Mouse (Mus musculus) hindbrain, embryonic 10.5 days (tissue): ENCODE data around the gene Ifnb1. TPM values are rescaled to one million over a fixed set of nuclear protein-coding genes. Genes with fewer than 3 reads are reported as not detected.

Source experiments
- DNase-seq: peaks from one replicate; pipeline ENCODE4 v3.0.0-alpha.2; 2017; ENCODE audit warnings: low spot score
- H3K27ac ChIP-seq: fragments of 300-500 bp; sonication (generic); 2 replicates; pipeline ENCODE4 v1.5.1; 2016; ENCODE audit warnings: mild to moderate bottlenecking, moderate library complexity
- H3K27me3 ChIP-seq: fragments of 300-500 bp; sonication (generic); 2 replicates; pipeline ENCODE4 v1.6.1; 2016; ENCODE audit warnings: mild to moderate bottlenecking; ENCODE audit not compliant: poor library complexity, insufficient read depth, severe bottlenecking
- H3K36me3 ChIP-seq: fragments of 300-500 bp; sonication (generic); 2 replicates; pipeline ENCODE4 v1.6.1; 2016; ENCODE audit warnings: mild to moderate bottlenecking, moderate library complexity
- H3K4me1 ChIP-seq: fragments of 300-500 bp; sonication (generic); replicated peaks from 2 replicates; pipeline ENCODE4 v1.6.1; 2016; ENCODE audit warnings: mild to moderate bottlenecking
- H3K4me3 ChIP-seq: fragments of 300-500 bp; sonication (generic); 2 replicates; pipeline ENCODE4 v1.5.1; 2016; ENCODE audit warnings: mild to moderate bottlenecking, moderate library complexity
- H3K9me3 ChIP-seq: fragments of 300-500 bp; sonication (generic); 2 replicates; pipeline ENCODE4 v1.6.1; 2016; ENCODE audit warnings: mild to moderate bottlenecking, moderate library complexity
- WGBS: fragments of 180-500 bp; shearing (Covaris S2); methylation state at CpG from one replicate; pipeline ENCODE4 v1.1.7; 2016; 5-methylcytosine and 5-hydroxymethylcytosine counted together
- polyA plus RNA-seq: library from polyadenylated mRNA; unstranded; fragments of >200 nt; fragmentation: Nextera tagmentation; extraction: Ambion mirVana; gene quantifications from 2 replicates; pipeline ENCODE4 v1.2.1, GENCODE M21; 2016

The Ifnb1 gene
- polyA plus RNA-seq, 1 experiment from 2014 or later = not detected

DNA sequence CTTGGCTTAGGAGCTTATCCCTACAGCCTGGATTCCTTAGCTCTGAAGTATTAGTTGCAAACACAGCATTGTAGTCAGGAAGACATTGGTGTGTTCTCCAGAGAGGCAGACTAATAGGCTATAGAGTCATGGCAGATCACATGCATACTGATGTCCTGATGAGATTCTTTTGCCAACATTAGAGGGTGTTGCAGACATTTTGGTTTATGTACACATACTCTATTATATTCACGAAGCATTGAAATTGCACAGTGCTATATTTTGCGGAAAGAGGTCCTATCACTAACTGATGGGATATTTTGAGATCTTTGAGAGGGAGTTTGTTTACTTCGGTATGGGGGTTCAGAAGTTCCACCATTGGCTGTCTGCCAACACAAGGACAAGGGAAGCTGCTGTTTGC, 34.5 kb downstream of the Ifnb1 start:
- H3K9me3 ChIP-seq = no peaks in the 10 kb centered on the region
- no peaks in the 10 kb centered on the region for H3K4me1 ChIP-seq
- no peak overlapping the region for H3K27ac ChIP-seq
- no peak for DNase-seq
- H3K36me3 ChIP-seq = no peaks in the 10 kb centered on the region
- no peaks in the 10 kb centered on the region for H3K27me3 ChIP-seq
- 90% methylated on average over 3 of the region's 3 CpGs for WGBS
- H3K4me3 ChIP-seq = no peak overlapping the region

DNA sequence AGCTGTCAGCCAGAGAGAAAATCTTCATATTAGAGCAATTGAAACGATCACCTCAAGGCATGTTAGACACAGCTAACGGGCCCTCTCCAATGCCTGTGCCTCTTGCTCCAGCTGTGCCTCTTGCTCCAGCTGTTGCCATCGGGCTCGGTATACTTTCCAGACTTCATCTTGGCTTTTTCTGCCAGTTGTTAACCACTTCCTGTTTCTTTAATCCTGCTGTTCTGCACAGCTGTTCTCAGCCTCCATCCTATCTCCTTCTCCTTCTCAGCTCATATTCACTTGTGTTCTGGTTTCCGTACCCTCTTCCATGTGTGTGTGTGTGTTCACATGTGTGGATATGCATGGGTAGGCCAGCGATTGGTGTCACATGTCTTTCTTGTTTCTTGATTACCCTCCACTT, 42.4 kb downstream of the Ifnb1 start:
- no peak overlapping the region for H3K4me3 ChIP-seq
- H3K27me3 ChIP-seq = no peaks in the 10 kb centered on the region
- H3K36me3 ChIP-seq = no peaks in the 10 kb centered on the region
- 78% methylated on average over 6 of the region's 6 CpGs for WGBS
- no peak overlapping the region for H3K27ac ChIP-seq
- H3K9me3 ChIP-seq = no peaks in the 10 kb centered on the region
- H3K4me1 ChIP-seq = no peaks in the 10 kb centered on the region
- DNase-seq = peak; percentile 3

- Histone ChIP-seq H3K4me1 (no peaks in the 10 kb centered on the region), H3K27ac (no peak overlapping the region), H3K4me3 (no peak overlapping the region), H3K27me3 (no peaks in the 10 kb centered on the region), H3K36me3 (no peaks in the 10 kb centered on the region), H3K9me3 (no peaks in the 10 kb centered on the region)
- WGBS = 94% methylated on average over 9 of the region's 9 CpGs
- DNase-seq = no peak
Observed at GRCm38 (mm10) chr4:88478809-88479186, 43.8 kb downstream of the Ifnb1 start.

- no peaks in the 10 kb centered on the region for H3K36me3 ChIP-seq
- DNase-seq = no peak
- H3K4me3 ChIP-seq = no peak overlapping the region
- H3K27ac ChIP-seq = no peak overlapping the region
- H3K9me3 ChIP-seq = no peaks in the 10 kb centered on the region
- no peaks in the 10 kb centered on the region for H3K27me3 ChIP-seq
- H3K4me1 ChIP-seq = peaks cover 3% of the 10 kb centered on the region; the same call in 1 of the 2 replicates
- WGBS = 83% methylated on average over 4 of the region's 4 CpGs
Observed at GRCm38 (mm10) chr4:88478177-88478808, 44.3 kb downstream of the Ifnb1 start.

DNA sequence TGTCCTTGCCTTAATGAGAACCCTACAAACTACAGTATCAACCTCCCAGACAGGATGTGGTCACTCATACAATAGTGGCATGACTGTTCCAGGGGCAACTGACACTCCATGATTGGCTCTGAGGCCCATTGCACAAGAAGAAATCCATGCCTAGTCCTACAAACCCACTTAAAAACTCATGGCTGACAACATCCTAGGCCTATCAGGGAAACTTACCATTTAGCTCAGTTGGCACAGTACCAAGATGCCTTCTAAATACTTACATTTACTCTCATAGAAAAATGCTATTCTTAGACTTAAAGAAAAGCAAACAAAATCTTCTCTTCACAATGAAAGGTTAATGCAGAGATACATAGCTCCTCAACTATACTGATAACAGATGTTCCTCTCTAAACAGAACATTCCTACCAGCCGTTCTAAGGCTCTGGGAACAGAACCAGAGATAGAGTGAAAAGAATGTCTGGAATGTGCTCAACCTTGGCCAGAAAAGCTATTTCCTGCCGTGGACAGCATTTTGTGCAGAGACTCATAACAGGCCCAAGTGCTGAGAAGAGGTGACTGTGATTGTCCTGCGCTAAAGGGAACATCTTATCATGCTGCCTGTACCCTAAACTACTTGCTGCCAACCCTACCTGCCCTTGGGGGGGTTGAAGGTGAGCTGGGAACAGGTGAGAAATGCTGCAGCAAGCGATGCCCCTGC, 45.9 kb downstream of the Ifnb1 start:
- DNase-seq = no peak
- peaks cover 11% of the 10 kb centered on the region for H3K4me1 ChIP-seq
- H3K36me3 ChIP-seq = no peaks in the 10 kb centered on the region
- H3K4me3 ChIP-seq = no peak overlapping the region
- H3K27ac ChIP-seq = no peak overlapping the region
- no peaks in the 10 kb centered on the region for H3K27me3 ChIP-seq
- 74% methylated on average over 4 of the region's 4 CpGs for WGBS
- H3K9me3 ChIP-seq = no peaks in the 10 kb centered on the region

DNA sequence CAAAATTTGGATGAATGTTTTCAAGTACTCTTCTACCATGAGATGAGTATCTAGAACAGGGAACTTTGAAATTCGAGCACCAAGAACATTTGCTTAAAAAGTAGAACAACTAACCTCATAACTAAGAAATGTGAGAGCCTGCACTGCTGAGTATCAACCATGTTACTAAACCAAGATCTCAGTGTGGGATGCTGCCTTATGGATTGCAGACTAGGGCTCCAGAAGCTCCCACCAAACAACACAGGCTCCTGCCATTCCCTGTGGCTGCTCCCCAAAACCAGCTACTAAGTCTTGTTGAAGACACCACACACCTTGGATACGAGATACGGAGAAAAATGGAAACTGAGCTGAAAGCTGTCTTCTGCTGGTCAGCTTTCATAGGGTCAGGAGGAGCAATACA, 46.5 kb downstream of the Ifnb1 start:
- Histone ChIP-seq H3K36me3 (no peaks in the 10 kb centered on the region), H3K27ac (no peak overlapping the region), H3K4me3 (no peak overlapping the region), H3K9me3 (no peaks in the 10 kb centered on the region), H3K27me3 (no peaks in the 10 kb centered on the region), H3K4me1 (peaks cover 11% of the 10 kb centered on the region)
- 89% methylated on average over 3 of the region's 3 CpGs for WGBS
- DNase-seq = no peak

Other genes starting within 250 kb of the Ifnb1 start
- gene Hacd4, start 83.8 kb downstream of the Ifnb1 start, polyA plus RNA-seq = 3.1 and 4.6 TPM in 2 replicates
- gene Ifna15, start 35.5 kb upstream of the Ifnb1 start, polyA plus RNA-seq = not detected in 2 replicates
- not detected in 2 replicates for gene Ifna14, start 49.0 kb upstream of the Ifnb1 start, polyA plus RNA-seq
- not detected in 2 replicates for gene Ifna9, start 69.6 kb upstream of the Ifnb1 start, polyA plus RNA-seq
- gene Ifna12, start 80.6 kb upstream of the Ifnb1 start, polyA plus RNA-seq = not detected in 2 replicates
- gene C87499, start 111.6 kb upstream of the Ifnb1 start, polyA plus RNA-seq = not detected in 2 replicates
- not detected in 2 replicates for gene Ifna13, start 121.7 kb upstream of the Ifnb1 start, polyA plus RNA-seq
- not detected in 2 replicates for gene Ifna16, start 154.2 kb upstream of the Ifnb1 start, polyA plus RNA-seq
- not detected in 2 replicates for gene Ifna2, start 161.1 kb upstream of the Ifnb1 start, polyA plus RNA-seq
- gene Ifnab, start 168.6 kb upstream of the Ifnb1 start, polyA plus RNA-seq = not detected in 2 replicates
- 0.68 and 1.3 TPM in 2 replicates for gene Gm26566, start 199.0 kb upstream of the Ifnb1 start, polyA plus RNA-seq
- 74.4 and 90.5 TPM in 2 replicates for gene Klhl9, start 199.7 kb upstream of the Ifnb1 start, polyA plus RNA-seq
- not detected in 2 replicates for gene Gm13271, start 232.1 kb upstream of the Ifnb1 start, polyA plus RNA-seq
- 0.34 TPM in 1 of 2 replicates, not detected in the other for gene Gm13283, start 237.3 kb upstream of the Ifnb1 start, polyA plus RNA-seq